Mouse (Mus musculus): Measurements from ENCODE around the gene Atxn7l3. TPM values are rescaled to one million over a fixed set of nuclear protein-coding genes. Genes with fewer than 3 reads are reported as not detected.

Atxn7l3 gene
- 13.3 and 15.2 TPM in 2 replicates for polyA plus RNA-seq (2014; fragmentation: Nextera tagmentation; extraction: Ambion mirVana)

GRCm38 (mm10) chr11:102296491-102297472 is at the start of gene Atxn7l3:
TSS of gene Atxn7l3 (minus strand) at chr11:102296631.
- Histone ChIP-seq H3K27ac (ENCODE audit: low read depth, low read length) (peak within 1 kb of the TSS; percentile 99), H3K4me3 (ENCODE audit: low read depth, low read length) (peak within 1 kb of the TSS; percentile 90), H3K4me2 (peak within 1 kb of the TSS; percentile 92), H3K9me3 (ENCODE audit: control insufficient read depth, low read length) (no peaks in the 10 kb centered on the region), H3K4me1 (ENCODE audit: control insufficient read depth, insufficient read depth, low read length) (peaks cover 11% of the 10 kb centered on the region), H3K36me3 (ENCODE audit: control insufficient read depth, insufficient read depth, low read length) (peaks cover 14% of the 10 kb centered on the region), H3K9ac (ENCODE audit: low read length) (peak within 1 kb of the TSS; percentile 94), H3K27me3 (ENCODE audit: control insufficient read depth, insufficient read depth, low read length) (no peaks in the 10 kb centered on the region)
- DNase-seq (ENCODE audit: low spot score, missing footprints) (peak; percentile 99), ATAC-seq (ENCODE audit: low FRiP score) (peak; percentile 95)
- whole genome bisulfite sequencing, result 0% methylated on average over 50 of the region's 125 CpGs

DNA sequence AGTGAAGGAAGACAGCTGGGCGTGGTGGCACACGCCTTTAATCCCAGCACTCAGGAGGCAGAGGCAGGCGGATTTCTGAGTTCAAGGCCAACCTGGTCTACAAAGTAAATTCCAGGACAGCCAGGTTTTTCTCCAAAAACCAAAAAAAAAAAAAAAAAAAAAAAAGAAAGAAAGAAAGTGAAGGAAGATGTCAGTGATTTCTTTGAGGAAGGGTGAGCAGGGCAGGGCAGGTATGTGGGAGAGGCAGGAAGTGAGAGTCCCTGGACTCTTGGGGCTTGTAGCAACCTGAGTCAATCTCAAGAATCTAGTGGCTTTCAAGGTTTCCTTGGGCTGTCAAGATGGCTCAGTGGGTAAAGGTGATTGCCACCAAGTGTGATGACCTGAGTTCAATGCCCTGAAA is 48.0 kb upstream of the Atxn7l3 start:
- H3K9ac ChIP-seq (ENCODE audit: low read length), result no peak overlapping the region
- ATAC-seq (ENCODE audit: low FRiP score), result no peak
- 95% methylated on average over 3 of the region's 3 CpGs for WGBS

GRCm38 (mm10) chr11:102342742-102343141 is 46.3 kb upstream of the Atxn7l3 start:
- DNase-seq (ENCODE audit: low spot score, missing footprints) (no peak), ATAC-seq (ENCODE audit: low FRiP score) (no peak)
- Histone ChIP-seq H3K27ac (ENCODE audit: low read depth, low read length) (no peak overlapping the region), H3K4me1 (ENCODE audit: control insufficient read depth, insufficient read depth, low read length) (no peaks in the 10 kb centered on the region), H3K27me3 (ENCODE audit: control insufficient read depth, insufficient read depth, low read length) (no peaks in the 10 kb centered on the region), H3K9me3 (ENCODE audit: control insufficient read depth, low read length) (no peaks in the 10 kb centered on the region), H3K4me2 (no peak overlapping the region), H3K4me3 (ENCODE audit: low read depth, low read length) (no peak overlapping the region), H3K9ac (ENCODE audit: low read length) (no peak overlapping the region), H3K36me3 (ENCODE audit: control insufficient read depth, insufficient read depth, low read length) (no peaks in the 10 kb centered on the region)
- 57% methylated on average over 12 of the region's 12 CpGs for whole genome bisulfite sequencing

More for the DNA sequence above, 48.0 kb upstream of the Atxn7l3 start:
- H3K4me2 ChIP-seq, result no peak overlapping the region
- no peaks in the 10 kb centered on the region for H3K9me3 ChIP-seq (ENCODE audit: control insufficient read depth, low read length)
- no peak for DNase-seq (ENCODE audit: low spot score, missing footprints)
- no peaks in the 10 kb centered on the region for H3K27me3 ChIP-seq (ENCODE audit: control insufficient read depth, insufficient read depth, low read length)
- H3K4me1 ChIP-seq (ENCODE audit: control insufficient read depth, insufficient read depth, low read length), result no peaks in the 10 kb centered on the region
- H3K27ac ChIP-seq (ENCODE audit: low read depth, low read length), result no peak overlapping the region
- no peaks in the 10 kb centered on the region for H3K36me3 ChIP-seq (ENCODE audit: control insufficient read depth, insufficient read depth, low read length)
- no peak overlapping the region for H3K4me3 ChIP-seq (ENCODE audit: low read depth, low read length)

DNA sequence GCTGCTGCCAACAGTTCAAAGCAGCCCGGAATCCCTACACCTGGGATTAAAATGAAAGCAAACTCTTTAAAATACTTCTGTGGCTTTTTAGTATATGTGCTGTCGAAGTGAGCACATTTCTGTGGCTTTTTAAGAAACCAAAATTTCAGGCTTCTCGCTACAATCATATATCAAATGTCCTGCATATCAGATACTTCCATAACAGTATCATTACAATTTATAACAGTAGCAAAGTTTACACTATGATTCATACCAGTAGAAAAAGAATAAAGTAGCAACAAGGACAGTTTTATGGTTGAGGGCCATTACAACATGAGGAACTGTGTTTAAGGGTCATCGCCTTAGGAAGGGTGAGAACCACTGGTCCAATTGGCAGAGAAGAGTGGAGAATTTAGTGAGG is 44.7 kb upstream of the Atxn7l3 start:
- Histone ChIP-seq H3K27me3 (ENCODE audit: control insufficient read depth, insufficient read depth, low read length) (no peaks in the 10 kb centered on the region), H3K4me2 (no peak overlapping the region), H3K9me3 (ENCODE audit: control insufficient read depth, low read length) (no peaks in the 10 kb centered on the region), H3K4me1 (ENCODE audit: control insufficient read depth, insufficient read depth, low read length) (no peaks in the 10 kb centered on the region), H3K4me3 (ENCODE audit: low read depth, low read length) (no peak overlapping the region), H3K9ac (ENCODE audit: low read length) (no peak overlapping the region), H3K27ac (ENCODE audit: low read depth, low read length) (no peak overlapping the region), H3K36me3 (ENCODE audit: control insufficient read depth, insufficient read depth, low read length) (no peaks in the 10 kb centered on the region)
- DNase-seq (ENCODE audit: low spot score, missing footprints) (no peak), ATAC-seq (ENCODE audit: low FRiP score) (no peak)
- 88% methylated on average over 4 of the region's 4 CpGs for WGBS

- H3K9ac ChIP-seq (ENCODE audit: low read length), result no peak overlapping the region
- H3K4me2 ChIP-seq, result no peak overlapping the region
- no peaks in the 10 kb centered on the region; the same call in 1 of the 2 replicates for H3K4me1 ChIP-seq (ENCODE audit: control insufficient read depth, insufficient read depth, low read length)
- no peak overlapping the region for H3K4me3 ChIP-seq (ENCODE audit: low read depth, low read length)
- ATAC-seq (ENCODE audit: low FRiP score) (no peak), DNase-seq (ENCODE audit: low spot score, missing footprints) (no peak)
- H3K9me3 ChIP-seq (ENCODE audit: control insufficient read depth, low read length), result no peaks in the 10 kb centered on the region
- 56% methylated on average over 4 of the region's 4 CpGs for WGBS
- no peaks in the 10 kb centered on the region for H3K36me3 ChIP-seq (ENCODE audit: control insufficient read depth, insufficient read depth, low read length)
- H3K27me3 ChIP-seq (ENCODE audit: control insufficient read depth, insufficient read depth, low read length), result no peaks in the 10 kb centered on the region
- no peak overlapping the region for H3K27ac ChIP-seq (ENCODE audit: low read depth, low read length)
These were observed 43.2 kb upstream of the Atxn7l3 start for GRCm38 (mm10) chr11:102339624-102340023.

GRCm38 (mm10) chr11:102339195-102339594 is 42.8 kb upstream of the Atxn7l3 start:
- H3K4me2 ChIP-seq, result no peak overlapping the region
- H3K4me3 ChIP-seq (ENCODE audit: low read depth, low read length), result no peak overlapping the region
- no peaks in the 10 kb centered on the region for H3K36me3 ChIP-seq (ENCODE audit: control insufficient read depth, insufficient read depth, low read length)
- 83% methylated on average over 11 of the region's 11 CpGs for WGBS
- no peaks in the 10 kb centered on the region for H3K9me3 ChIP-seq (ENCODE audit: control insufficient read depth, low read length)
- DNase-seq (ENCODE audit: low spot score, missing footprints) (no peak), ATAC-seq (ENCODE audit: low FRiP score) (no peak)
- no peaks in the 10 kb centered on the region; the same call in 1 of the 2 replicates for H3K4me1 ChIP-seq (ENCODE audit: control insufficient read depth, insufficient read depth, low read length)
- no peak overlapping the region for H3K27ac ChIP-seq (ENCODE audit: low read depth, low read length)
- H3K27me3 ChIP-seq (ENCODE audit: control insufficient read depth, insufficient read depth, low read length), result no peaks in the 10 kb centered on the region
- H3K9ac ChIP-seq (ENCODE audit: low read length), result no peak overlapping the region

- no peaks in the 10 kb centered on the region for H3K27me3 ChIP-seq (ENCODE audit: control insufficient read depth, insufficient read depth, low read length)
- WGBS, result 68% methylated on average over 3 of the region's 3 CpGs
- H3K4me3 ChIP-seq (ENCODE audit: low read depth, low read length), result no peak overlapping the region
- ATAC-seq (ENCODE audit: low FRiP score), result no peak
- no peak for DNase-seq (ENCODE audit: low spot score, missing footprints)
- no peaks in the 10 kb centered on the region for H3K9me3 ChIP-seq (ENCODE audit: control insufficient read depth, low read length)
- H3K4me2 ChIP-seq, result no peak overlapping the region
- no peaks in the 10 kb centered on the region for H3K36me3 ChIP-seq (ENCODE audit: control insufficient read depth, insufficient read depth, low read length)
- no peak overlapping the region for H3K27ac ChIP-seq (ENCODE audit: low read depth, low read length)
- H3K9ac ChIP-seq (ENCODE audit: low read length), result no peak overlapping the region
- H3K4me1 ChIP-seq (ENCODE audit: control insufficient read depth, insufficient read depth, low read length), result no peaks in the 10 kb centered on the region; the same call in 1 of the 2 replicates
These were observed 42.1 kb upstream of the Atxn7l3 start for GRCm38 (mm10) chr11:102338561-102338960.

DNA sequence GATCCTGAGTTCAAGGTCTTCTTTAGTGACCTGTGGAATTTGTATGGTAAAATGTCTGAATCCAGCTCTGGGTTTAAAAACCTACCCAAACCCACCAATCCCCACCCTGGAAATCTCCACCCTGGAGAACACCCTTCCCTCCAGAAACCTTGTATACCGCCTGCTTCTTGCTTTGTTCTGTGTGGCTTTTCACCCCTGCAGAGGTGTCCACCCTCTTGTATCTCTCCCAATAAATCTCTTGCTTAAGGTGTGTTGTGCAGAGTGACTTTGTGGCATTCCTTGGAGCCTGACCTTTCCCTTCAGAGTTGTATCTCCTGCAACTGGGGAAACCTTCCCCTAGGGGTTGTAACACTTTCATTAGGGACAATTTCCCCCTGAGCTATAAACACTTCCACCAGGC is 41.5 kb upstream of the Atxn7l3 start:
- H3K27me3 ChIP-seq (ENCODE audit: control insufficient read depth, insufficient read depth, low read length), result no peaks in the 10 kb centered on the region
- H3K4me3 ChIP-seq (ENCODE audit: low read depth, low read length), result no peak overlapping the region
- ATAC-seq (ENCODE audit: low FRiP score) (no peak), DNase-seq (ENCODE audit: low spot score, missing footprints) (no peak)
- H3K9me3 ChIP-seq (ENCODE audit: control insufficient read depth, low read length), result no peaks in the 10 kb centered on the region
- no peak overlapping the region for H3K9ac ChIP-seq (ENCODE audit: low read length)
- no peak overlapping the region for H3K4me2 ChIP-seq
- WGBS, result 74% methylated on average over 1 of the region's 1 CpGs
- no peaks in the 10 kb centered on the region for H3K36me3 ChIP-seq (ENCODE audit: control insufficient read depth, insufficient read depth, low read length)
- H3K27ac ChIP-seq (ENCODE audit: low read depth, low read length), result no peak overlapping the region
- H3K4me1 ChIP-seq (ENCODE audit: control insufficient read depth, insufficient read depth, low read length), result no peaks in the 10 kb centered on the region; the same call in 1 of the 2 replicates

DNA sequence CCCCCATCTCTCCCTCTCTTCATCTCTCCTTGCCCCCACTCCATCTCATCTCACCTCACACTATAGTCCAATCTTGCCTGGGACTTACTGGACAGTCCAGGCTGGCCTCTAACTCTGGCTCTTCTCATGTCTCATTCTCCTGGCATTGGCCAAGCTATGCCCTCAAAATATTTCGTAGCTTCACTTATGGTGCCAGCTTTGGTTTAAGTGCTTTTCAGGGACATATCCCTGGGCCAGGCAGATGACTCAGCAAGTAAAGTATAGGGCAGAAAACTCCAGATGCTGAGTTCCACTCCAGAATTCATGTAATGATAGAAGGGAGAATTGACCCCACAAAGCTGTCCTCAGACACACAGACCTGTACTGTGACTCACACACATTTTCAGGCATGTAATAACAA is 39.8 kb upstream of the Atxn7l3 start:
- 83% methylated on average over 1 of the region's 1 CpGs for WGBS

More for the DNA sequence above, 39.8 kb upstream of the Atxn7l3 start:
- no peak overlapping the region for H3K4me3 ChIP-seq (ENCODE audit: low read depth, low read length)
- no peak for DNase-seq (ENCODE audit: low spot score, missing footprints)
- no peaks in the 10 kb centered on the region; the same call in 1 of the 2 replicates for H3K4me1 ChIP-seq (ENCODE audit: control insufficient read depth, insufficient read depth, low read length)
- no peak overlapping the region for H3K9ac ChIP-seq (ENCODE audit: low read length)
- H3K9me3 ChIP-seq (ENCODE audit: control insufficient read depth, low read length), result no peaks in the 10 kb centered on the region
- no peaks in the 10 kb centered on the region for H3K27me3 ChIP-seq (ENCODE audit: control insufficient read depth, insufficient read depth, low read length)
- no peak overlapping the region for H3K27ac ChIP-seq (ENCODE audit: low read depth, low read length)
- no peak overlapping the region for H3K4me2 ChIP-seq
- no peak for ATAC-seq (ENCODE audit: low FRiP score)
- no peaks in the 10 kb centered on the region for H3K36me3 ChIP-seq (ENCODE audit: control insufficient read depth, insufficient read depth, low read length)
